Mouse (Mus musculus) adrenal gland, postnatal 36 days (tissue): ENCODE measurements around the gene Atxn7. TPM values are rescaled to one million over a fixed set of nuclear protein-coding genes. Genes with fewer than 3 reads are reported as not detected.
A peak's percentile ranks its signal among the peaks of the same experiment; 100 is the strongest.
"Not testable (repeated sequence)": the region's sequence is repeated elsewhere in the genome, so short reads cannot be mapped to it uniquely, and the experiment has no call there.

Experiments
- DNase-seq, 2 experiments: peaks; one replicate each; pipeline ENCODE4 v3.0.0; 2021; ENCODE audit warnings: mixed read lengths in 1 of 2
- long read RNA-seq, 2 experiments: library from polyadenylated mRNA; stranded (forward); transcript quantifications; one replicate each; pipeline ENCODE4 v2.0.0; 2021; ENCODE audit warnings: borderline sequencing depth in 2 of 2
- total RNA-seq, 2 experiments: library from RNA; stranded (reverse); gene quantifications; 2 replicates each; pipeline ENCODE4 v1.2.3; 2021

Atxn7 gene
- 10 to 100 TPM; 22.0 to 43.8 TPM for total RNA-seq
- long read RNA-seq, experiment 1, partial matches to known transcripts = 4 of 6 reads
- long read RNA-seq, experiment 1, other reads (novel, unspliced or antisense) = 2 of 6 reads
- long read RNA-seq, experiment 2, full-length matches to known transcripts = 1 of 3 reads
- long read RNA-seq, experiment 2, partial matches to known transcripts = 0 of 3 reads
- long read RNA-seq, experiment 2, other reads (novel, unspliced or antisense) = 2 of 3 reads

GRCm38 (mm10) chr14:13961401-13962112, at the start of gene Atxn7, which contains the start of gene Thoc7:
Atxn7 (plus strand) TSS chr14:13961440.
Thoc7 (minus strand) TSS chr14:13961852.
- peak; percentile 42 to 56 for DNase-seq

- DNase-seq = no peak
These were observed 46.7 kb upstream of the Atxn7 start, which contains the start of gene Gm281 for GRCm38 (mm10) chr14:13914387-13915082. Gm281 (minus strand) TSS chr14:13914478.

GRCm38 (mm10) chr14:13915207-13915606, 46.0 kb upstream of the Atxn7 start:
- no peak for DNase-seq

GRCm38 (mm10) chr14:13917208-13917607, 44.0 kb upstream of the Atxn7 start:
- no peak for DNase-seq

- DNase-seq = peak; percentile 33 to 55
These were observed 43.6 kb upstream of the Atxn7 start for GRCm38 (mm10) chr14:13917630-13918029.

GRCm38 (mm10) chr14:13933290-13934051, 27.8 kb upstream of the Atxn7 start:
- DNase-seq = no peak

GRCm38 (mm10) chr14:13934052-13934371, 27.2 kb upstream of the Atxn7 start:
- no peak for DNase-seq

- DNase-seq = no peak
These were observed 16.6 kb upstream of the Atxn7 start for GRCm38 (mm10) chr14:13944686-13945085.

GRCm38 (mm10) chr14:13948345-13948744, 12.9 kb upstream of the Atxn7 start:
- no peak for DNase-seq

GRCm38 (mm10) chr14:13950401-13950800, 10.8 kb upstream of the Atxn7 start:
- DNase-seq = peak; percentile 27 to 56

GRCm38 (mm10) chr14:13952151-13952550, 9.1 kb upstream of the Atxn7 start:
- not testable (repeated sequence) for DNase-seq

GRCm38 (mm10) chr14:13960079-13960478, 1.2 kb upstream of the Atxn7 start:
- peak; percentile 41 to 61 for DNase-seq

- DNase-seq = peak; percentile 79 to 84
These were observed 536 bp upstream of the Atxn7 start for GRCm38 (mm10) chr14:13960482-13961325.

GRCm38 (mm10) chr14:13962476-13962875, 1.2 kb downstream of the Atxn7 start:
- DNase-seq = no peak

- no peak for DNase-seq
These were observed 2.3 kb downstream of the Atxn7 start for GRCm38 (mm10) chr14:13963527-13963926.

- no peak for DNase-seq
These were observed 6.4 kb downstream of the Atxn7 start for GRCm38 (mm10) chr14:13967607-13968006.

GRCm38 (mm10) chr14:13968476-13968875, 7.2 kb downstream of the Atxn7 start:
- DNase-seq = no peak

GRCm38 (mm10) chr14:13970513-13970912, 9.3 kb downstream of the Atxn7 start:
- DNase-seq = no peak

GRCm38 (mm10) chr14:13971644-13972234, 10.5 kb downstream of the Atxn7 start:
- no peak for DNase-seq

- no peak for DNase-seq
These were observed 16.3 kb downstream of the Atxn7 start for GRCm38 (mm10) chr14:13977498-13977897.

- DNase-seq = peak in 1 of 2 experiments; percentile 13
These were observed 20.0 kb downstream of the Atxn7 start for GRCm38 (mm10) chr14:13981286-13981685.
